Mouse (Mus musculus) brain, embryonic 14.5 days (tissue): ENCODE data around the gene Tpcn1. TPM values are rescaled to one million over a fixed set of nuclear protein-coding genes. Genes with fewer than 3 reads are reported as not detected.

ENCODE experiments used
- DNase-seq: peaks from one replicate; pipeline ENCODE4 v3.0.0-alpha.2; 2011; ENCODE audit warnings: low read depth
- CTCF ChIP-seq: fragments of 200-500 bp; IDR thresholded peaks from 2 replicates; pipeline ENCODE4 v1.5.1; 2012; ENCODE audit warnings: inconsistent platforms, mild to moderate bottlenecking, moderate library complexity, borderline replicate concordance; ENCODE audit not compliant: insufficient read depth, insufficient read length; ENCODE audit errors: extremely low read depth
- POLR2A ChIP-seq: fragments of 200-500 bp; IDR thresholded peaks from 2 replicates; pipeline ENCODE4 v1.6.1; 2012; ENCODE audit warnings: mild to moderate bottlenecking, inconsistent platforms, borderline replicate concordance; ENCODE audit not compliant: poor library complexity, insufficient read depth, insufficient read length, severe bottlenecking; ENCODE audit errors: extremely low read depth
- polyA plus RNA-seq: library from polyadenylated mRNA; depleted of rRNA; stranded (reverse); fragments of >200 nt; gene quantifications from 2 replicates; pipeline ENCODE4 v1.2.3, GENCODE M21; 2012; rRNA removed

Tpcn1 gene
- polyA plus RNA-seq, 1 experiment, result 32.5 TPM

DNA sequence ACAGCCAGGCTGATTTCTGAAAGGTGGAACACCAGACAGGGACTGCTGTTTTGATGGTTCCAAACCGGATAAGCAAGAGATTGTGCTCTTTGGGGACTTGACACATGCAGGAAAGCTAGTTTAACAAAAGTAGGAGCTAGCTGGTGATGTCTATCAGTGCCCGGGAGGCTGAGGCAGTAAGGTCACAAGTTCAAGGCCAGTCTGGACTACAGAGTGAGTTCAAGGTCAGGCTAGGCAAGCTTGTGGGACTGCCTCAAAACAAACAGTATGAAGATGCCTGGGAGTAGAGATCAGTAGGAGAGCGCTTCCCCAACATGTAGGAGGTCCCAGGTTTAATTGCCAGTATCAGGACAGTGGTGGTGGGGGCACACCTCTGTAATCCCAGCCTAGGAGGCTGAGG lies 91.4 kb downstream of the Tpcn1 start:
- TF ChIP-seq POLR2A, result no peak
- no peak for DNase-seq

DNA sequence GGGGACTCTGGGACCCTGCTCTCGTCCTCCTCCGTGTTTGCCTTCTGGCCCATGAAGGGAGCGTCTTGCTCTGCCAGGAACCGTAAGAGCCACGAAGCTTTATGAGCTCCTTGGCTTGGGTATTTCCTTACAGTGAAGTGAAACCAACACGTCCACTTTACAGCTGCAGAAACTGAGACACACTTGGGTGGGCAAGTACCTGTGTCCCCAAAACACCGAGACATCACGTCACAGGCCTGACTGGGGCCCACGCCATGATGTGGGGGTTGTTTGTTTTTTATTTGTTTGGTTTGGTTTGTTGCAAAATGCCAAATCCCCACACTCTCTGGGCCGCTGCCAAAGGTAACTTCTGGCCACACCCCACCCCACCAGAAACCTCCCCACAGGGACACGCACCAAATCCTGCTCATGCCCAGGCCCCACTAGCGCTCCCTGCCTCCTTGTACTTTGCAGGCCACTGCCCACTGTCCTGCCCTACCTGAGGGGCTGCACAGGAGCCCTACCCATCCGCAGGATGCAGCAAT lies 92.7 kb downstream of the Tpcn1 start:
- DNase-seq, result no peak
- TF ChIP-seq CTCF (no peak), POLR2A (no peak)

DNA sequence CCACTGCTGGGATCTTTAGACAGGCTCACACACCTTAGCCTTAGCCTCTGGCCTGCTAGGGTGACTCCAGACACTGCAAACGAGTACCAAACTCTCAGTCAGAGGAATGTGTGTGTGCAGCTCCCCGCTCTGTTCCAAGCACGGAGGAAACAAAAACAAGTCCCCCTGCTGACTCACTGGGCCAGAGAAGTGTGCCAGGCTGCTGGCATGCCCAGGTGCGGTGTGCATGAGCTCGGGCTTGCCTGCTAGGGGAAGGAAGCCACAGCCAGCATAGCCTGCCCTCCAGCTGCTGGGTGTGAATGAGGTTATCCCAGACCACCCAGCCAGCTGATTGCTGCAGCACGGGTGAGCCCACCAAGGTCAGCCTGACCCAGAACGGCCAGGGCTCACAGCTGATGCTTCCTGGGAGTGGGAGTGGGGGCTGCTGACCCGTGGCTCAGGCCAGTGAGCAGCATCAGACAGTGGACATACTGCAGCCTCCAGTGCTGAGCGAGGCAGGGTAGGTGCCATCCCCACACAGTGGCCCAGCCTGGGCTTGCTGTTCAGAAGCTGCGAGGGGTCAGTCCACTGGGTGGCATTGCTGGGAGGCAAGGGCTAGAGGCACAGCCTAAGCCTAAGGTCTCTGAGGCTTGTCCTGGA lies 93.3 kb downstream of the Tpcn1 start:
- no peak for DNase-seq
- TF ChIP-seq CTCF (no peak), POLR2A (no peak)

DNA sequence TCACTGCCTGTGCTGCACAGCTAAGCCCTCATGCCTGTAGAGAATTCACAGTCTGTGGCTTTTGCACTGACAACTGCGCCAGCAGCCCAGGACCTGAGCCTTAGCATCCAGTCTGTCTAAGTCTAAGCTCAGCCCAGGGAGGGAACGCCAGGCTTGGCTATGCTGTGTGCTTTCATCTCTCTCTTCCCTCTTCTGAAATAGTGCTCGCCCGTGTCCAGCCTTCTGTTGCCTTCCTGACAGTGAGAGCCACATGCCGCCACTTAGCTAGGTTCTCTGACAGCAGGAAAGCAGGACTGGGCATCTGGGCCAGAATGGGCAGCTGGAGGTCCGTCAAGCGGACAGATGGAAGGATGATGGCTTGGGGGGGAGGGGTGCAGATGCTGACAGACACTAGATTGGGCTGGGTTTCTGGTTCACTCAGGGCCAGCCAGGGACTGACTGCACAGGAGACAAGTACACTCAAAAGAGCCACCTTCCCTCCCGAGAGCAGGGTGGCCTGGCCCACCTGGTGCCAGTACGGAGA lies 94.5 kb downstream of the Tpcn1 start:
- peak; percentile 42 for DNase-seq

DNA sequence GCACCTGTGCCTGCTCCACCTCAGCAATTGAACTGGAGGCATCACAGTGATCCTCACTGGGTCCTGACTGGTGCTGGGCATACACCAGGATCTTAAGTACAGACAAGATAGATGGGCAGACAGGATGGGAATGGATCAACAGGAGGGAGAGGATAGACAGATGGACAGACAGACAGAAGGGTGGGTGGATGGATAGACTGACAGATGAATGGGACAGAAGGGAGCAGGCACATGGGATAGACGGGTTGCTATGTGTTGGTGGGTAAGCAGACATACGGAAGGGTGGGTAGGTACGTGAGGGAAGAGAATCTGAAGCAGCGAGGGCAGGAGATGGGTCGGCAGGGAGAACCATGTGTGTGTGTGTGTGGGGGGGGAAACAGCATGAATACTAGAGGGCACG lies 95.0 kb downstream of the Tpcn1 start:
- TF ChIP-seq POLR2A (no peak), CTCF (no peak)
- no peak for DNase-seq

More for the DNA sequence above, 94.5 kb downstream of the Tpcn1 start:
- TF ChIP-seq CTCF, result no peak
- no peak for TF ChIP-seq POLR2A

DNA sequence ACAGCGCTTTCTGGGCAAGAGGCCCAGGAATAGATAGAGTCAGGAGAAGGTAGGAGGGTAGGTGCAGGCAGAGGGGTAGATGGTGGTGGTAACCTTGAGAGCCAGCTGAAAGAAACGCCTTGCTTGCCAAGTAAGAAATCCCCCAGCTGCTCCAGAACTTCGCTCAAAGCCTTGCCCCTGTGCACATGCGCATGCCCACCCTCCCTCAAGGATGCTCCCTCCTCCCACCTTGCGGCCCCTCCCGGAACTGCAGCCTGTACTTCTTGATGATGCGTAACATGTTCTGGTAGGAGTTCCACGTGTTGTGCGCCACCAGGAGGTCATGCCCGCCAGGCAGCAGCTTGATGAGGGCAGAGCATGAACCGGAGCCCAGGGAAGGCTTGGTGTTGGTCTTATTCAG lies 96.0 kb downstream of the Tpcn1 start:
- peak; percentile 65 for DNase-seq

DNA sequence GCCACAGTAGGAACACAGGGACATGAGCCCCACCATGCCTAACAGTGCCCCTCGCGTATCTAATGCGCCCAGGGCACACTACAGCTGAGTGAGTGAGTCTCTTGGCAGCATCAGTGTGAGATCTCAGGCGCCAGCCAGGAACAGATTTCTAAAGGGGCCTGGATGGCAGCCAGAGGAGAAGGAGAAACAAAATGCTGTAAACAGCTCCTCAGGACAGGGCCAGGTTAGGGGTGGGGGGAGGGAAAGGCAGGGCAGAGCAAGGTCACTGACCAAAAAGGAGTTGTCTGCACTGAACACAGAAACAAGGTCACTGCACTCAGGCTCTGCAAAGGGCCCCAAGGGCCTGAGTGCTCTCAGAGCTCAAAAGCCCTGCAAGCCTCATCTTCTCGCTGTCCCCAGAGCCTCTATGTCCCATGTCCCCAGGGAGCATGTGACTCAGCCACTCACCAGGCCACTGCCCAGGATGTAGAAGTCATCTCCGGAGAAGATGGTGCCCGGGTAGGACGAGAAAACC lies 97.7 kb downstream of the Tpcn1 start:
- DNase-seq, result peak; percentile 86
- TF ChIP-seq CTCF (no peak), POLR2A (no peak)

More for the DNA sequence above, 96.0 kb downstream of the Tpcn1 start:
- TF ChIP-seq CTCF (peak; percentile 59), POLR2A (no peak)

DNA sequence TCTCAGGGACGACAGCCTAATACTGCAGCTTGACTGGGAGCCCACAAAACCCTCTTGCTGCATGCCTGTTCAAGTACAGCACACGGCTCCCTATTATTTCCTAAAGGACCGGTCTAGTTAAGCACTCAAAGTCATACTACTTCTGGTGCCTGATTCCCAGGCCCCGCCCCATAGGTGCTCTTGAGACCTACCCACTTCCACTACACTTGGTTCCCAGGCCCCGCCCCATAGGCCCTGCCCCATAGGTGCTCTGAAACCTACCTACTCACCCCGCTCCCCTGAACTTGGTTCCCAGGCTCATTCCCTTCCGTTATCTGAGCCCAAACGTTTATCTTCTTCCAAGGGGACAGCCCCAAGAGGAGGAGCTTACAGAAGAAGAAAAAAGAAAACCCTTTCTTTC lies 100.6 kb downstream of the Tpcn1 start:
- DNase-seq, result no peak
- TF ChIP-seq POLR2A, result no peak
- no peak for TF ChIP-seq CTCF

Other genes starting within 250 kb of the Tpcn1 start
- 9.3 and 30.0 TPM in 2 replicates for gene Lhx5, start 157.0 kb downstream of the Tpcn1 start, polyA plus RNA-seq
- gene Sdsl, start 115.9 kb downstream of the Tpcn1 start, polyA plus RNA-seq, result 8.6 and 8.9 TPM in 2 replicates
- gene Sds, start 112.1 kb downstream of the Tpcn1 start, polyA plus RNA-seq, result not detected in 2 replicates
- 16.8 and 23.2 TPM in 2 replicates for gene Plbd2, start 85.0 kb downstream of the Tpcn1 start, polyA plus RNA-seq
- gene Slc8b1, start 77.5 kb downstream of the Tpcn1 start, polyA plus RNA-seq, result 3.1 and 3.5 TPM in 2 replicates
- 2.3 and 3.5 TPM in 2 replicates for gene Iqcd, start 343 bp upstream of the Tpcn1 start, polyA plus RNA-seq
- gene Rita1, start 23.9 kb upstream of the Tpcn1 start, polyA plus RNA-seq, result 32.8 and 38.1 TPM in 2 replicates
- 42.7 and 49.7 TPM in 2 replicates for gene Ddx54, start 24.1 kb upstream of the Tpcn1 start, polyA plus RNA-seq
- gene Cfap73, start 45.6 kb upstream of the Tpcn1 start, polyA plus RNA-seq, result 0.18 and 0.30 TPM in 2 replicates
- 1.00 and 2.8 TPM in 2 replicates for gene Rasal1, start 60.1 kb upstream of the Tpcn1 start, polyA plus RNA-seq
- gene Dtx1, start 123.3 kb upstream of the Tpcn1 start, polyA plus RNA-seq, result 119 and 150 TPM in 2 replicates
- 0.41 and 0.49 TPM in 2 replicates for gene Oas2, start 161.2 kb upstream of the Tpcn1 start, polyA plus RNA-seq
- gene Oas3, start 189.0 kb upstream of the Tpcn1 start, polyA plus RNA-seq, result 0.40 and 0.67 TPM in 2 replicates
- gene Oas1e, start 206.9 kb upstream of the Tpcn1 start, polyA plus RNA-seq, result 0.10 and 0.19 TPM in 2 replicates
- 0.40 and 0.56 TPM in 2 replicates for gene Oas1c, start 223.8 kb upstream of the Tpcn1 start, polyA plus RNA-seq